Mouse (Mus musculus) cerebellum, postnatal 25 days (tissue): ENCODE measurements at regions not wholly inside any gene's neighbourhood (a gene's known extent, or its start where the extent isn't known, plus 50 kb on each side); places are given as distances from the start of the nearest gene placed in this dataset.
A peak's percentile ranks its signal among the peaks of the same experiment; 100 is the strongest.

Source experiments
- DNase-seq, 2 experiments: peaks; one replicate each; pipeline ENCODE4 v3.0.0; 2021; ENCODE audit warnings: mixed read lengths in 2 of 2

DNA sequence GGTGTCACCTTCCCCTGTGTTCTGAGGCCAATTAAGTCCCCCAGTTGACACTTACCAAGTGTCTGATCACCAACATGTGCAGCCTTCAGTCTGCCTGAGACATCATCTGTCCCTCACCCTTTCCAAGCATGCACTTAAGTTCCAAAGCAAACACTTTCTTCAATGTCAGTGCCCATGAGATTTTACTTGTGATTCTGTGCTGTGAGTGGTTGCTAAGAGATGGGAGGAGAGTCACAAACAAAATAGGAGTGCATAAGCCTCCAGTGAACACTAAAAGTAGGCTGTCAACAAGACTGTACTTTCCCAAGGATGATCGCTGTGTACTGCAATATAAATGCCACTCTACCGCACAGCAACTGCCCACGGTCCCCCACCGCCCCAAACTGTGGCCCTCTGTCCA is 431.0 kb upstream of the Atp11b start:
- DNase-seq, result no peak

DNA sequence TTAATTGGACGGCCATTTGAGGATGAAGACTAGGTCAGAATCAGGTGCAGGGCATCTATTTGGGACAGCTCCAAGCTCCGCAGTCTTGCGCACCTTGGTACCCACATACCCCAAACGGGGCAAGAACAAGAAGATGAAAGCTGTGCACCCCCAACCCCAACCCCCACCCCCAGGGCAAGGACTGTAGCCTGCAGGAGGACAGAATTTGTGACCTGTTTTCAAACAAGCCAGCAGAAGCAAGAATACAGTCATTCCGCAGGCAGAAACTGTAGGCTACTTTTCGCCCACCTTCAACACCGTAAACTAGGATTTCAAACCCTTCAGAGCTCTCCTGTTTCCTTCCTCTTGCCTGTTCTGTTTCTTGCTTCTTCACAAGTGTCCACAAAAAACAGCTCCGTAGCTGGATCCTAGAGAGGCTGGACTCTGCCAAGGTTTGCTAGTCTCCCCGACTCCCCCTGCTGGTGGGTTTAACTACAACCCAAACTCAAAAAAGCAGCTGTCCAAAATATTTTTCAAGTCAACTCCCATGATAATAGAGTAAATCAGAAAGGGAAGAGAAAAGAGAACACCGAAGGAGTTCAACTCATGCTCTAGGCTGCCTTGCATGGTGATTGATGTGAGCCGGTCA is 430.3 kb upstream of the Atp11b start:
- peak; percentile 12 to 41 for DNase-seq

GRCm38 (mm10) chr3:35324186-35324585 is 429.7 kb upstream of the Atp11b start:
- no peak for DNase-seq

GRCm38 (mm10) chr3:35332534-35333272 is 421.2 kb upstream of the Atp11b start:
- DNase-seq, result no peak

GRCm38 (mm10) chr3:35334017-35334416 is 419.9 kb upstream of the Atp11b start:
- DNase-seq, result no peak

GRCm38 (mm10) chr3:35334546-35334945 is 419.4 kb upstream of the Atp11b start:
- no peak for DNase-seq

- no peak for DNase-seq
These were observed 418.1 kb upstream of the Atp11b start for GRCm38 (mm10) chr3:35335837-35336236.

DNA sequence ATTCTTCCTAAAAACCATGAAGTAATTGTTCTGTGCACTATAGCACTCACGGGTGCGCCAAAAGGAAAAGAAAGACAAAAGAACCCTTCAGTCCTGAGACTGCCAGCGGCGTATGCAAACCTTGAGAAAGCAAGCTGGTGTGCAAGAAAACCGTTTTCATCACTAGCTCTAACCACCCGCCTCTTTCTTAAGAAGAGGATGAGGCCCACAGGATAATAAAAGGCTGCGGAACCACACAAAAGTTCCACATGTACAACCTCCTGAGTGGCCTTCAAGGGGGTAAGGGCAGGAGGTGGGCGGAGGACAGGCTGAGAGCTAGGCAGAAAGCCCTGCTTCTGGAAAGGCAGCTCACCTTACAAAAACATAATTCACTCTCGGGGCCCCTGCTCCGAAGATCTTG is 413.4 kb upstream of the Atp11b start:
- DNase-seq, result no peak

GRCm38 (mm10) chr3:35340935-35341800 is 412.7 kb upstream of the Atp11b start:
- DNase-seq, result peak; percentile 15 to 35

DNA sequence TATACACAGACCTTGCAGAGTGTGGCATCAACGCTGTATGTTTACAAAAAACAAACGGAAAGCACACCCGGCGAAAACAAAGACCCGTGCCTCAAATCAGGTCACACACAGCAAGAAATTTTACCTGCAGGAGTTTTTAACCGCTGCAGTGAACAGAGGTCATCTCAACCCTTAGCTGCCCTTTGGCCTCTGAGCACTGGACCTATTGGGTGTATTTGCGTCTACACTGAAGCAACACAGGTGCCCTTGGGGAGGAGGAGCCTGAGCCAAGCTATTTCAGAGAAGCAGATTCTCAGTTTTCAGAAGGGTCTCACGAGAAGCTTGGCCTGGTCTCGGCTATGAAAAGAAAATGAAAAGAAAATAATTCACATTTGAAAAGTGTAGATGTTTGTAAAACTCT is 412.1 kb upstream of the Atp11b start:
- DNase-seq, result no peak

DNA sequence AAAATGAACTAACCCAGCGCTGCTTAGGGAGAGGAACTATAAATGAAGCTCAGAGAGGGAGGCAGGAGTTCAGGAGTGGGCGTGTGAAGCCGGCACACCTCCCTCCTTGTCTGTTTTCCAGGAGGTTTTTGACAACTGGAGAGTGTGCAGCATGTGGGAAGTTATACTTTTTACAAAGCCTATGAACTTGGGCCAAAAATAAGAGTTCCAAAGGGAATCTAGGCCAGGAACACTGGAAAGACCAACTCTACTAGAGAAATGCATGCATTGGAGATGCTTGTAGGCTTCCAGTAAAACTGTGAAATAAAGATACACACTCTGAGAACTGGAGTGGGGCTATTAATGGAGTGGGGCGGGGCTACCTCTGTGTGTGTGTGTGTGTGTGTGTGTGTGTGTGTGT is 411.3 kb upstream of the Atp11b start:
- no peak for DNase-seq

DNA sequence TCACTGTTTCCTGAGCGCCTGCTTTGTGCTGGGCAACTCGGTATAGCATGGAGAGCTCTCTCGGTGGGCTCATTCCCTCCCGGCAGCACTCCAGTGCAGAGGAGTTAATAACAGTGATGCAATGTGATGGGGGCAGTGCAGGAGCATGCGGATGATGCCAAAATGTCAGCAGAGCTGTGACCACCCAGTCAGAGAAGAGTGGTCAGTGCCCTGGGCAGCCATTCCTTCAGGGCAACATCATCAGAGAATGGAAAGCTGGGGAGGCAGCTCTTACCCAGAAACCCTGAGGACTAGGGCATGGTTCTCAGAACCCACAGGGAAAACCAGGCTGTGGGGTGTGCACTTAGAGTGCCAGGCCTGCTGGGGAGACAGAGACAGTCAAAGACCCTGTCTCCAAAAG is 410.0 kb upstream of the Atp11b start:
- DNase-seq, result no peak

DNA sequence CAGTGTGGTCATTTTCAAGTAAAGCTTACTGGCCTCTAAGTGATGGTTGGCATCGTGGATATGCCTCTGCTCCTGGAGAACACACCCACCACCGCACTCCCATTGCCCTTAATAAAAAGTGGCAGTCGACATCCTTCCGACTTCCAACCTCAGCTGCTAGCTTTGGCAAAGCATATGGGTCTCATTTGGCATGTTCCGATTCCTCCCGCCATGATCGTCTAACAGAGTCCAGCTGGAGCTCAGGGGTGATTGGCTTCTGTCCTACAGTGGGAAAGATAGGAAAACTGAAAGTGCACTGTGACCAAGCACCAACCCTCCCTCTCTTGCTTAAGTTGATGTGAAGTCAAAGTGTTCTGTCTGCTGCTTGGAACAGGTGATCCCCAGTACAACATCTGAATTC is 404.8 kb upstream of the Atp11b start:
- no peak for DNase-seq

GRCm38 (mm10) chr3:35353442-35353841 is 400.5 kb upstream of the Atp11b start:
- DNase-seq, result no peak

GRCm38 (mm10) chr3:35353920-35354319 is 400.0 kb upstream of the Atp11b start:
- no peak for DNase-seq

GRCm38 (mm10) chr3:35354356-35354755 is 399.6 kb upstream of the Atp11b start:
- no peak for DNase-seq

DNA sequence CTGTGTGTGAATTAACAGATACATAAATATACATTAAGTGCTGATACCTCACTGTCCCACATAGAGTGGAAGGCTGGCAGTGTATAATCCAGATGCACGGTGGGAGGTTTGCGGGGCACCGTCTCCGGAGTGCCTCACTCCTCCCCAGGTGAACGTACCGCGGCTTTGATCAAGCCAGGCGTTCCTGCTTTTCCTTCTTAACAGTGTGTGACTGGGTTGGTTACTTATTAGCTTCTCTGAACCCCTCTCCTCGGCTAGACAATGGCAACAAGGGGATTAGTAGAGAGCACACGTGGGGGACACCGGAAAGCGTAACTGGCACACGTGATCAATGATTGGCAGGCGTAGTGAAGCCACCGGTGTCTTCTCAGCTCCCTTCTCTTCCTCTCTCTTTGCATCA is 396.8 kb upstream of the Atp11b start:
- no peak for DNase-seq

GRCm38 (mm10) chr3:35358541-35358940 is 395.4 kb upstream of the Atp11b start:
- DNase-seq, result no peak

DNA sequence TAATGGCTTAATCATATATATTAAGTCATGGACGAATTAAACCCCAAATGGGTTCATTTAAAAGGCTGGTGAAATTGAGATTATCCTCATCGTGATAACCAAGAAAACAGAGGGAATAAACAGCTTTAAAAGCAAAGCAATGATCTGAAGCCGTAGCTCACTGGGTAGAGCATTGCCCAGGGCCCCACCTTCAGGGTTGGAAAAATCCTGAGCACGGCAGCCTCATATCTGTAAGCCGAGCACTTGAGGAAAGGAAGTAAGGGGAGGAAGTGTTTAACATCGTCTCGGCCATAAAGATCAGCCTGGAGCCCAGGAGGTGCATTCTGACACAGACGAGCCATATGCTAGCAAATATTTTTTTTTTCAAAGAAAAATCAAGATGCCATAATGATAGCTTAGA is 394.6 kb upstream of the Atp11b start:
- no peak for DNase-seq

DNA sequence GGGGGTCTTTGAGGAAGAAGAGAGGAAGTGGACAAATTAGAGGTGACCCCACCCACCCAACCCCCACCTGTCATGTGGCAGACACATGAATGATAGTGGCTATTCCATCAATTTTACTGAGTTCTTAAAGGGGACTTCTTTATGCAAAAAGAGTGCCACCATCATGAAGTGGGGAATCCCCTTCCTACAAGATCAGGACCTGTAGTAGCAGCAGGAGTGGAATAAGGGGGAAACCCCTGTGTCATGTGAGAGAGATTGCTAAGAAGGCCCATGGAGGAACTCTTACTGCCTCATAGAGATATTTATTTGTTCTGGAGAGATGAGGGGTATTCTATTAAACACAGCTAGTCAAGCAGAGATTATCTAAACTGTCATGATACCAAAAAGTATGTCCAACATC is 393.4 kb upstream of the Atp11b start:
- DNase-seq, result no peak

DNA sequence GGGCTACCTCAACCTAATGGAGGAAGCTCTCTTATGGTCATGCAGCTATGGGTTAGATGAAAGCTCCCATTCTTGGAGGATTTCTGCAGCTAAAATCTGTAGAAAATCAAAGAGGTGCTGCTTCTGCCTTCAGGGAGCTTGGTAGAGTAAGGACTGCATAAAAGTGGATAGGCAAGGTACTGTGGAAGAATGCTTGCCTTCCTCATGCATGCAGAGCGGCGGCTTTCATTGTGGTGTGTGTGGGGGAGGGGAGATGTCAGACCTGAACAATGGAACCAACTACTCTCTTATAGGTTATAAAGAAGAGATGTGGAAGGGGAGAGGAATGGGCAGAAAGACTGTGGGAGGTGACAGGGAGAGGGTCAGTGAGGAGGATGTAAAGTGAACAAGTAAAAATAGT is 392.8 kb upstream of the Atp11b start:
- no peak for DNase-seq

DNA sequence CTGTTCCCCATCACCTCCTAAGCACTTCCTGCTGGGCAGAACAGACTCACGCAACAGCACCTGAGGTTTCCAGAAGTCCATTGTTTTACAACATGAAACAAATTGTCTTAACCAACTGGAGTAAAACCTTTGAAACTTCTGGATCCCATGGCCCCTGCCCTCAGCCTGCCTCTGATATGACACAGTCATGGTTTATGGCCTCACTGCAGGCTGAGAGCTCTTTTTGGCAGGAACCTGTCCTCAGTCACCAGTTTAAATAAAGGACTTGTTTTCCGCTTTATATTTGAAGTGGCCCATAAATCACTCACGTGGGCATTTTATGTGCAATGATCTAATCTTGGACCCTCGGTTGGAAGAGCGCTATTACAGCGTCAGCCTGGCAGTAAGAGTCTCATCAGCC is 388.5 kb upstream of the Atp11b start:
- DNase-seq, result no peak

DNA sequence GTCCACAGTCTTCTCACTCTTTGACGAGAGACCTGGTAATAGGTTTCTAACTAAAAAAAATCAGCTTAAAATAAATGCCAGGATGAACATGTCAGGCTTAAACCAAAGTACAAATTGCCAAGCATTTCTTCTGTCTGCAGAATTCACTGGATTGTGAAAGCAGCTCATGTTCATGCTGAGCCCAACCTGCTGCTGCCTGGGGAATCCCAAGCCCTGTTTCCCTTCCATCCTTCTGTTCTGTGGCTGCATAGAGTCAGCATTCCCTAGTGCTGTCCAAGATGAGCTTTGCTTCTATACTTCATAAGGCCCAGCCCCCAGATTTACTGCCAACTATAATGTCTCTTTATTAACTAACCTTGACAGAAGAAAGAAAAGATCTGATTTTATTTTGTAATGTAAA is 381.6 kb upstream of the Atp11b start:
- peak; percentile 11 to 20 for DNase-seq

DNA sequence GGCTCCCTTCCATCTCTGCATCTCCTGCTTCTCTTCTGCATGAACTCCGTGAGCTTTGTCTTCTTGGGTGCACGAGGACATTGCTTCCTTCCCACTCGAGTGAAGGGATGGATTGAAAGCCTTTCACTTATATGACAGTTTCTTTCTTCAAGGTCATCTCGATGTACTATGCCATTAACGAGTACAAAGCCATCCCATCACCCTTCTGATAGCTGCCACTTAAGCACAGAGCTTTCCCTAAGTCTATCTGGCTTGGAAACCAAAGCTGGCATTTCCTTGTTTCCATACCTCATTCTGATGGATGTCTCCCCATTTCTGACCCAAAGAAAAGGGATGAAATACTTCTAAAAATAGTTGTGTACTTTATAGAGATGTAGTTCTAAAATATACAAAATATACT is 366.5 kb upstream of the Atp11b start:
- no peak for DNase-seq
